Mouse (Mus musculus) erythroid progenitor cell, adult 5-6 weeks (primary cell): ENCODE results near the gene Il15. TPM values are rescaled to one million over a fixed set of nuclear protein-coding genes. Genes with fewer than 3 reads are reported as not detected.

Source experiments
- ATAC-seq: replicated peaks from 2 replicates; pipeline ENCODE4 v1.8.0; 2016; ENCODE audit warnings: moderate number of reproducible peaks, mild to moderate bottlenecking, moderate TSS enrichment, inconsistent platforms; ENCODE audit not compliant: poor library complexity, low FRiP score, severe bottlenecking
- total RNA-seq, 2 experiments: library from RNA; stranded (forward) in 1 of 2; stranded (reverse) in 1 of 2; fragments of 150-400 nt in 1 of 2; fragments of 186-747, 209-891 nt in 1 of 2; gene quantifications; 2 replicates each; pipeline versions ENCODE4 v1.2.3 to v1.2.4; 2015 to 2017; ENCODE audit warnings: low replicate concordance in 2 of 2

Gene Il15
- total RNA-seq, 2 experiments from 2014 or later: 3.8 to 15.9 TPM

- no peak for ATAC-seq
These were observed 30.2 kb downstream of the Il15 start for GRCm38 (mm10) chr8:82372846-82373245.

- no peak for ATAC-seq
These were observed 32.4 kb downstream of the Il15 start for GRCm38 (mm10) chr8:82370657-82371056.

GRCm38 (mm10) chr8:82361061-82361460 is 42.0 kb downstream of the Il15 start:
- no peak for ATAC-seq

- no peak for ATAC-seq
These were observed 46.9 kb downstream of the Il15 start for GRCm38 (mm10) chr8:82356091-82356490.

- ATAC-seq: no peak
These were observed 51.6 kb downstream of the Il15 start for GRCm38 (mm10) chr8:82351268-82351943.

GRCm38 (mm10) chr8:82349299-82349698 is 53.7 kb downstream of the Il15 start:
- no peak for ATAC-seq

GRCm38 (mm10) chr8:82346485-82346884 is 56.5 kb downstream of the Il15 start:
- no peak for ATAC-seq

- ATAC-seq: no peak
These were observed 71.3 kb downstream of the Il15 start for GRCm38 (mm10) chr8:82331675-82332234.

GRCm38 (mm10) chr8:82327986-82328652 is 74.9 kb downstream of the Il15 start:
- no peak for ATAC-seq

- no peak for ATAC-seq
These were observed 77.0 kb downstream of the Il15 start for GRCm38 (mm10) chr8:82326061-82326460.

GRCm38 (mm10) chr8:82325586-82325985 is 77.4 kb downstream of the Il15 start:
- ATAC-seq: no peak

GRCm38 (mm10) chr8:82317446-82317845 is 85.6 kb downstream of the Il15 start:
- no peak for ATAC-seq

GRCm38 (mm10) chr8:82306424-82306823 is 96.6 kb downstream of the Il15 start:
- no peak for ATAC-seq

GRCm38 (mm10) chr8:82296256-82296655 is 106.8 kb downstream of the Il15 start:
- no peak for ATAC-seq

- no peak for ATAC-seq
These were observed 111.4 kb downstream of the Il15 start for GRCm38 (mm10) chr8:82291659-82292058.

GRCm38 (mm10) chr8:82285866-82286265 is 117.2 kb downstream of the Il15 start:
- ATAC-seq: no peak

GRCm38 (mm10) chr8:82281995-82282394 is 121.0 kb downstream of the Il15 start:
- no peak for ATAC-seq
